Mouse (Mus musculus): ENCODE measurements around the gene Crtc2.
"Not testable (repeated sequence)": the region's sequence is repeated elsewhere in the genome, so short reads cannot be mapped to it uniquely, and the experiment has no call there.

Gene Crtc2

DNA sequence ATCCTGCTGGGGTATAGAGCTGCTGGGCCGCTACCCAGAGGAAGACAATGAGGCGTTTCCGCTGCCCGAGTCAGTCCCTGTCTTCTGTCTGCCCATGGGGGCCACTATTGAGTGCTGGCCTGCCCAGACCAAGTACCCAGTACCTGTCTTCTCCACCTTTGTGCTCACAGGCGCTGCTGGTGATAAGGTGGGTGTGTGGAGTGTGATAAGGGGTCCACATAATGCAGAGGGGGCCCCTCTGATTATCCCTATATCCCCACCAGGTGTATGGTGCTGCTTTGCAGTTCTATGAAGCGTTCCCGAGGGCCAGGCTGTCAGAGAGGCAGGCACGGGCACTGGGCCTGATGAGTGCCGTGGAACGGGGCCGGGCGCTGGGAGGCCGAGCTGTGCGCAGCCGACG, 15.0 kb downstream of the Crtc2 start:
- no peak for DNase-seq

DNA sequence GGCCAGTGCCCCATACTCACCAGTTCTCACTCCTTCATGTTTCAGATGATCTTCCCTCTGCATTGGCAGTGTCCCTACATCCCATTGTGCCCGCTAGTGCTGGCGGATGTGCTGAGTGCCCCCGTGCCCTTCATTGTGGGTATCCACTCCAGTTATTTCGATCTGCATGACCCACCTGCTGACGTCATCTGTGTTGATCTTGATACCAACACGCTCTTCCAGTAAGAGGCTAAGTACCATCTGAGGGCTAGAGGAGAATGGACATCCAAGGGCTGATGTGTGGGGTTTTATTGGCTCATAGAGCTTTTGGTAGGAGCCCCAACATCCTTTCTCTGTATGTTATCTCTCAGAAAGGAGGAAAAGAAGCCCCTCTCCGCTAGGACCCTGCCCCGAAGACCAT, 16.8 kb downstream of the Crtc2 start:
- no peak for DNase-seq

DNA sequence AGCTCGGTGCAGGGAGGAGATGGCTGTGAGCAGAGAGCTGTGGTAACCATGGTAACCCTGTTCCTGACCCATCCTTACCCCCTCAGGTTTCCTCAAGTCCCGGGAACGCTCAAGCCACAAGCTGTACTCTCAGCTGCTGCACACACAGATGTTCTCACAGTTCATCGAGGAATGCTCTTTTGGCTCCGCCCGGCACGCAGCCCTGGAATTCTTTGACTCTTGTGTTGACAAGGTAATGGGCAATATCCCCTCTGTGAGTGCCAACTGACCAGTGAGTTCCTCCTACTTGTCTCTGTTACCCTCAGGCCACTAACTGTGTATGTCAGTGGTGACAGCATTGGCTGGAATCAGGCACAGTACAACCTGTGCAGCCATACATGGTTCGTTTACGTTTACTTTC, 18.2 kb downstream of the Crtc2 start:
- no peak for DNase-seq

DNA sequence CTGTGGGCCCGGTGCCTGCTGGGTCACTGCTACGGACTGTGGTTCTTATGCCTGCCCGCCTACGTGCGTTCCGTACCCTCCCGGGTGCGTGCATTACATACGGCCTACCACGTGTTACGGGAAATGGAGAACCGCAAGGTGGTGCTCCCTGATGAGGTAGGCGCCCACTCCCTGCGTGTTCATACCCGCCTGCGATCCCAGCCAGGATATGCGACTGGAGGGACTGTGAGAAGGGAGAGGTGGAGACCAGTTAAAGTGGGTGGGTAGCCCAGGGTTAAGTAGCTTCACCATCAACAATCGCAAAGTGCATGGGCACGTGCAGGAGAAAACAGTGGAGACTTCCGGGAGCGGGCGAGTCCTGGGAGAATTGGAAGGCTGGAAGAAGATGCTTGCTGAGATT, 19.9 kb downstream of the Crtc2 start:
- DNase-seq = no peak

DNA sequence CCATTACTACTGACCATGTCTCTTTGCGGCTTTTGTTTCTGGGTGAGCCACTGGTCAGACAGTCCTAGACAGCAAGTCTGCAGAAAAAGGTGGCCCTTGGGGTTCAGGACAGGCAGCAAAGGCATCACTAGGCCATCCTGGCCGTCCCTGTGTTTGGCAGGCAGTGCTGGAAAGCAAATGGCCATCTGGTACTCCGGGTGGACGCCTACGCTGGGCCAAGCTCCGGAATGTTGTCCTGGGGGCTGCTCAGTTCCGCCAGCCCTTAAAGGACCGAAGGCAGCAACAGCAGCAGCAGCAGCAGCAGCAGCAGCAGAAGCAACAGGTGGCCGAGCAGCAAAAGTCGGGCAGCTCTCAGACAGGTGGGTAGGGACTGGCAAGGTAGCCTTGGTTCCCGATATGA, 21.3 kb downstream of the Crtc2 start:
- DNase-seq = no peak

DNA sequence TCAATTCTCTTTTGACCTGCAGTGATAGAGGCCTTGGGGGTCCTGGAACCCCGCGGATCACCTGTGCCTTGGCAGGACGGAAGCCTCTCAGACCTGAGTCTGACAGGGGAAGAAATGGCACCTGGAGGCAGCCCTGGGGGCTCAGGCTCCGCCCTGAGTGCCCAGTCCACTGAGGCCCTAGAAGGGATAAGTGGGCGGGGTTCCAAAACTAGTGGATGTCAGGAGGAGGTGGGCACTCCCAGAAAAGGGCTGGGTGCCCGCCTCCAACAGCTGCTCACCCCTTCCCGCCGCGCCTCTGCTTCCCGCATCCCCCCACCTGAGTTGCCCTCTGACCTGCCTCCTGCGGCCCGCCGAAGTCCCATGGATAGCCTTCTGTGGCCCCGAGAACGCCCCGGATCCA, 22.9 kb downstream of the Crtc2 start:
- no peak for DNase-seq

DNA sequence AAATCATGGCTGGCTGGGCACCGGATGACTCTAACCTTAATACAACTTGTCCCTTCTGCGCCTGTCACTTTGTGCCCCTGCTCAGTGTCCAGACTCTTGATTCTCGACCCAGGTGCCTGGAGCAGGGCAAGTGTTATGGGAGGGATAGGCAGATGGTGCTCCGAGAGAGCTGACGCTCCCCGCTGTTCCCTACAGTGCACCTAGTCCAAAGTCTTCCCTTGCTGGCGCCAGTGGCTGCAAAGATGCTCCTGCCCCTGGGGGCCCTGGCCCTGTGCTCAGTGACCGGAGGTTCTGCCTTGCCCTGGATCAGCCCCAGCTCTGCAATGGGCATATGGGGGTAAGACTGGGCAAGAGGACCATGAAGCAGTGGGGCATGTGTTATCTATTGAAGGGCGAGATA, 23.8 kb downstream of the Crtc2 start:
- no peak for DNase-seq

DNA sequence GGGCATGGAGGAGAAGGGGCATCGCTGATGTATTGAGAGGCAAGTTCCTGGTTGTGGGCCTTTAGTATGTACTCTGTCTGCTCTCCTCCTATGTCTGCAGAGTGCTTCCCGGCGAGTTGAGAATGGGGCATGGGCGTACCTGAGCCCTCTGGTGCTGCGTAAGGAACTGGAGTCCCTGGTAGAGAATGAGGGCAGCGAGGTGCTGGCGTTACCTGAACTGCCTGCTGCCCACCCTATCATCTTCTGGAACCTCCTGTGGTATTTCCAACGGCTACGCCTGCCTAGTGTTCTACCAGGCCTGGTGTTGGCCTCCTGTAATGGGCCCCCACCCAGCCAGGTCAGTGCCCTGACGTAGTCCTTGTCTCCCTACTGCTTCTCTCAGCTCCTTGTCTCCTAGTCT, 24.2 kb downstream of the Crtc2 start:
- no peak for DNase-seq

DNA sequence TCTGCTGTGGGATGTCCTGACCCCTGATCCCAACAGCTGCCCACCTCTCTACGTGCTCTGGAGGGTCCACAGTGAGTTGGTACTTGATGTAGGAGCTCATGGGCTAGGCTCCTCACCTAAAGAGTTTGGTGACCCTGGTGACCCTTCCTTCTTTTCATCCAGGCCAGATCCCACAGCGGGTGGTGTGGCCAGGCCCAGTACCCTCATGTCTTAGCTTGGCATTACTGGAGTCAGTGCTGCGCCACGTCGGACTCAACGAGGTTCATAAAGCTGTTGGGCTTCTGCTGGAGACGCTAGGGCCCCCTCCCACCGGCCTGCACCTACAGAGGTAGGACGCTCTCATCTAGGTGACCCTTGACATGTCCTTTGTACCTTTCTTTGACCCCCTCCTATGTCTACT, 25.3 kb downstream of the Crtc2 start:
- no peak for DNase-seq

DNA sequence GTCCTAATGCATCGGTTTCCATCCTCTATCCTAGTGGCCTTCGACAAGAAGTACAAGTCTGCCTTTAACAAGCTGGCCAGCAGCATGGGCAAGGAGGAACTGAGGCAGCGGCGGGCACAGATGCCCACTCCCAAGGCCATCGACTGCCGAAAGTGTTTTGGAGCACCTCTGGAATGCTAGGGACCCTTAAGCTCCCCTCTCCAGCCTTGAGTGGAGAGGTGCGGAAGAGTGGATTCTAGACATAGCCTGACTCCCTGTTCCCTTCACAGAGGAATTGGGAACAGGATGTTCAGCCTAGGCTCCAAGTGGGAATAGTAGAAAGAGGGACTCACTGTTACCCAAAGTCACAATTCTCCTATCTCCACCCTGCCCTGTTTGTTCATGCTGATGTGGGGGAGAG, 25.8 kb downstream of the Crtc2 start:
- no peak for DNase-seq

DNA sequence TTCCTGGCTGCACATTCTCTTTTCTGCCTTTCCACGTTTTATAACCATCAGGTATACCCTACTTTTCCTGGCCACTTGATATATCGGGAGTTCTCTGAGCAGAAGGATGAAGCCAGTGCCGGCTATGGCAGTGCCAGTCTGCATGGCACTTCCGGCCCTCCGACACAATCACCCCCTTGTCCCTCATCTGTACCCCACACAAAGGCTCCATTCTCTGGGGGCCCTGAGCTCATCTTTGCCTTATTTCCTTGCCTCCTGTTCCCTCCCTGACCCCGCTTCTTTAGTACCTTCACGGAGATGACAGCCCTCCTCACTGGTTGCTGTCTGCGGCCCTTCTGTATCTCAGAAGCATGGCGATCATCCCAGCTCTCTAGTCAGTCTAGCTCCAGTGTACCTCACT, 26.7 kb downstream of the Crtc2 start:
- DNase-seq = no peak

DNA sequence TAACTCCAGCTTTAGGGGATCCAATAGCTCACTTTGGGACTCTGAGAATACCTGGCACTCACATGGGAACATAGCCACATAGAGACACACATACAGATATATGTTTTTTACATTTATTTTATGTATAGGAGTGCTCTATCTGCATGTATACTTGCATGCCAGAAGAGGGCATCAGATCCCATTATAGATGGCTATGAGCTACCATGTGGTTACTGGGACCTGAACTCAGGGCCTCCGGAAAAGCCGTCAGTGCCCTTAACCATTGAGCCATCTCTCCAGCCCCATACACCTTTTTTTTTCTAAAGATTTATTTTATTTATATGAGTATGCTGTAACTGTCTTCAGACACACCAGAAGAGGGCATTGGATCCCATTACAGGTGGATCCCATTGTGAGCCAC, 30.2 kb downstream of the Crtc2 start:
- no peak for DNase-seq

DNA sequence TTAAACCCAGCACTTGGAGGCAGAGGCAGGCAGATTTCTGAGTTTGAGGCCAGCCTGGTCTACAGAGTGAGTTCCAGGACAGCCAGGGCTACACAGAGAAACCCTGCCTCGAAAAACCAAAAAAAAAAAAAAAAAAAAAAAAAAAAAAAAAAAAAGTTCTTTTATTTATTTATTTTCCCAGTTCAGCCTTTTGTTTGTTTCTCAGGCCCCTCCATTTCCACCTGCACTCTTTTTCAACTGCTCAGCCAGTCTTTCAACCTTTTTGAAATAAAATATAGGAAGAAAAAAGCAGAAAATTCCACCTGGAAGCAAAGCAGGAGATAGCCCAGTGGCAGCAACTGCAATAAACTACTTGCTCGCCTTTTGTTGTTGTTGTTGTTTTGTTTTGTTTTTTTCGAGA, 35.4 kb downstream of the Crtc2 start:
- not testable (repeated sequence) for DNase-seq

DNA sequence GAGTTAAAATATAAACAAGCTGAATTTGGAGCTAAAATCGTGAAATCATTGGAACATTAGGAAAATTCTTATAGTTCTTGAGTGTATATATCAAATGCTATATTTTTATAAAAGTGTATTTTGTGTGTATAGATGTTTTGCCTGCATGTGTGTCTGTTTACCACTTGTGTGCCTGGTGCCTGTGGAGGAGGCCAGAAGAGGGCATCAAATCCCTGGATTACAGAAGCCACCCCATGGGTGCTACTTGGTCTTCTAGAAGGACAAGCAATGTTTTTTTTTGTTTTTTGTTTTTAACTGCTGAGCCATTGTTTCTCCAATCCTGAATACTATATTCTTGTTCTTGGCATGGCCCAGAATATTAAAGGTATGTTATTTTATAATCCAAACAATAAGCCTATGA, 36.6 kb downstream of the Crtc2 start:
- no peak for DNase-seq

DNA sequence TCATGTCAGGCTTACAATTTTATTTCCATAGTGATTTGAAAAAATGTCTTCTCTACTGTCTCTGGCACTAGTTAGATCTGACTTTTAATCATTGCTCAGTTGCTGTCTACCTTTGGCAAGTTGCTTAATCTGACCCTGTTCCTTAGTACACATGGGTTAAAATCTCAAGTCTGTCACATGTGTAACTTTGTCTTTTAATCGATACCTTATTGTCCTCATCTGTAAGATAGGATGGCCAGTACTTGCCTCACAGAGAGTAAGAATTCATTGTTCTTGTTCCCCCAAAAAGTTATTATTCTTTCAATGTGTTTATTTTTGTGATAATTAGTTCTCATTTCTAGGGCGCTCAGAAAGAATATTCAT, 38.0 kb downstream of the Crtc2 start:
- no peak for DNase-seq

DNA sequence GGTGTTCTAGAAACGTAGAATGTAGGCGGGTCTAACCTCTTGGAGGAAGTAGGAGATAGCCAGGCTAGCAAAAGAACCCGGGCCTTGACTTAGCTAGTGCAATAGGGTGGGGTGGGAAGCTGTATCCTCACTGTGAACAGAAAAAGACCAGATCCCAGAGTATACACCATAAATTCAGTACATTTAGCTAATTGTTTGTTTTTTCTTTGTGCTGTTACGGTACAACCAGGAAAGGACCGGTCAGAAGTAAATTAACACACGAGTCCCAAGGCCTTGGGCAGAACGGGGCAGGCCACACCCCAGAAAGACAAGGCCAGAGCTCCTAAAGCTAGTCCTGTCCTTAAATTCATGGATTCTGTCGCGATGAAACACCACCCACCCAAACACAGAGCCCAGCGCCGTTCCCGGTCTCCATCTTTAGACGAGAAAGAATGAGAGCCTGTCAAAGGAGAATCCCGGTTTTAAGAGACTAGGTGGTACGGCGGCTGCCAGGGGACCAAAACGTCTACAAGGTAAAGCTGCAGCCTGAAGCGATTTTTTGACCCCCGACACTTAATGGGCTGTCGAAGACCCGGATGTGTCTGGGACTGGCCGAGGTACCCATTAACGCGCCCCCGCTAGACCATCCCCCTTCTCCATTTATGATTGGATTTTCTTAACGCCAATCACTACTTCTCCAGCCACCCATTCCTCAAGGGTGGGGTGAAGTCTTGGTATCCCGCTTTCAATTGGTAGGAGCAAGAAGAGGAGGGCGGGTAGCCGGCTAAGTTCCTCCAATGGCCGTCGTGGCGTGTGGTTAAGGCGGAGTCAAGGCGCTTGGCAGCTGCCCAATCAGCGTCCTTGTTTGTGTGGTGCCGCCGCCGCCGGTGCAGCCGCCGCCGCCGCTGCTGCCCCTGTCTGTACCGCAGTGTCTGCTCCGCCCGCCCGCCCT, 38.6 kb downstream of the Crtc2 start, which contains the start of gene Gatad2b:
Gene Gatad2b (plus strand): TSS at position 834 of the 931 bp plus-strand sequence.
- DNase-seq = peak; percentile 94

DNA sequence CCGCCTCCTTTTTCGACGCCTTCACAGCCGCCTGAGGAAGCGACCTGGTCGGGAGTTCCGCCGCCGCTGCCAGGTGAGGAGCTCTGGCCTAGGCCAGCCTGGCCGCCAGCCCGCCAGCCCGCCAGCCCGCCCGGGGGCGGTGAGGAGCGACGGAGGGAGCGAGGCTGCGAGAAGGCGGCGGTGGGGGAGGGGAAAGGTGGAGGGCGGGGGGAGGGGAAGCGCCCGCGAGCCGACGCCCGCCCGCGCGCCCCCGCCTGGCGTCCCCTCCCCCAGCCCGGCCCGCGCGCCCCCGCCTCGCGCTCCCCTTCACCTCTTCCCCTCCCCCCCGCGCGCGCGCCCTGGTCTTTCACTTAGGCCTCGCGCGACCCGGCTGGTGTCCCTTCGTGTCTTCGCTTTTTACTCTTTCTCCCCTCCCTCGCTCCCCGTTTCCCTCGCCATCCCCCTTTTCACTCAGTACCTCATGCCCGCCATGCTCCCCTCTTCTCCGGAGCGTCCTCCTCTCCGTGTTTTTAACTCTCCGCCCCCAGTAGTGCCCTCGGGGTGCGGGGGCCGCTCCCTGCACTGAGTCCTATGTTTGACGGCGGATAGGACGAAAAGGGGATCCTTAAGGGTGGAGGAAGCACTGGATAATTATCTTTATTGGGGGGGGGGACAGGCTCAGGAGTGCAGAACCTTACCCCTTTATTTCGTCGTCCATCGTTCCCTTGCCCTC, 39.5 kb downstream of the Crtc2 start:
- peak; percentile 91 for DNase-seq

DNA sequence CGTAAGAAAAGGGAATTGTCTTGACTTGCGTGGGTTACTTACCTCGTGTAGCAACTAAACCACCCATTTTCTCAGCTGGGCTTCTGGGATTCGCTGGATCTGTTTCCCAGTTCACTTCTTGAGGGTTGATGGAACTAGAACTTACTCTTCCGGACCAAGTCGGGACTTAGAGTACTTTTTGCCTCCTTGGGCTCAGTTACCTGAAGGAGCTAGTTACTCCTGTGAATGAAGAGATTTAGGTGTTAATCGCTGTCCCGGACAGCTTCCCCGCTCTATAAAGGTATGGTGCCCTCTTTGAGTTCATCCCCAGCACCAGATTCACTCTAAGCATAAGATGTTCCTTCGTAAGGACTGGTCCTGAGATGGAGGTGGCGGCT, 40.1 kb downstream of the Crtc2 start:
- DNase-seq = no peak

DNA sequence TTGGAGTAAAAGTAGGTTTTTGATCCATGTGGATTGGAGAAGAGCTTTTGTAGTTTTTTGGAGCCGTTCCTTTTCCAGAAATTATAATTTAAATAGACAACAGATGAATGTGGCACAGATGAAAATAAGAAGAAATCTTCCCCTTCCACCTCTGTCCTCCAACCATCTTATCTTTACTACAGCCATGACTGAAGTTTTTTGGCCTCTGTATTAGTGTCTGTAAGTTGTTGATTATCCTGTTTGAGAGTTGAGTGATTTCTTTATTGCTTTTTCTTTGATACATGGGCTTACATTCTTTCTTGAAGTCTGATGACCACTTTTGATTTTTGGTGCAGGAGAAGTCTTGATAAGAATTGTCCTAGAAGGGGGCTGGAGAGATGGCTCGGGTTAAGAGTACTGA, 40.7 kb downstream of the Crtc2 start:
- no peak for DNase-seq

DNA sequence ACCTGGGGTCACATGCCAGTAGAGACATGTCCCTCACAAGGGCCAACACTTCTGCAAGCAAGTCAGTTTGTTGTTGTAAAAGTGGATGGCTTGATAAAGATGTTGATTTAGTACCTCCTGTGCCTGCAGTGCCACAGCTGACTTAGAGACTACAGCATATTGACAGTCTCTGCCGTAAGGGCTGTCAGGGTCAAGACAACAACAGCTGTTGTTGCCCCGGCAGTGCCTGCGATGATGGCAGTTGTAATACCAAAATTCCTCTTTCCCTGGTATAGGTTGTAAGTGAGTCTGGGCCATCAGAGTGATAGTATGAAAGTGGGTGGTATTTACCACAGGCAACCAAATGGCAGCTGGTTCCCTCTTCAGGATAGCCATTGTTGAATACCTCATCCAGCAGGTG, 51.8 kb downstream of the Crtc2 start:
- no peak for DNase-seq

DNA sequence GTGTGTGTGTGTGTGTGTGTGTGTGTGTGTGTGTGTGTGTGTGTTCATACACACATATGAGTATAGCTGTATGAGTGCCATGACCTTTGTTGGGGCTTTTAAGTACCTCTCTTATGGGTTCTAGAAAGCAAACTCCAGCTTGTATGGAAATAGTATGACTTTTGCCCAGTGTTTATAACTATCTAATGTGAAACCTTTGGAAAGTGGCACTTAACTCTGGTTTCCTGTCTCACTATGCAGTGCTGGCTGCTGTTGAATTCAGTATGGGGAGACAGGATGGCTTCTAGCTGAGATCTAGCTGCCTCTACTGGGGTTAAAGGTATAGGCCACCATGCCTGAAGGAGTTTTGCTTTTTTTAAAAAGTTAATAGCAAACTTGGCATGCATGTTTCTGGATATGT, 55.6 kb downstream of the Crtc2 start:
- no peak for DNase-seq

DNA sequence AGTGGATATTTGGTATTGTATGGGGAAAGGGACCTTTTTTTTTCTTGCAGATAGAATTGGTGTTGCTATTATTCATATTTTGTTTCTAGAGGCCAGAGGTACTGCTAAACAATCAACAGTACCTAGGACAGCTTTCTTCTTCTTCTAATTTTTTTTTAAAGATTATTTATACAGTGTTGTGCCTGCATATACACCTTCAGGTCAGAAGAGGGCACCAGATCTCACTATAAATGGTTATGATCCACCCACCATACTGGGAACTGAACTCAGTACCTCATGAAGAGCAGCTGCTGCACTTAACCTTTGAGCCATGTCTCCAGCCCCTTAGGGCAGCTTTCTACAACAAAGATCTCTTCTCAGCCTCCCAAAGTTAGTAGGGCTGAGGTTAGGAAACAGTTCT, 59.4 kb downstream of the Crtc2 start:
- DNase-seq = peak; percentile 14

Data from thymus, postnatal 4 days (tissue).